26 mouse cellular contexts compared by ENCODE assay signal in genomic region chr2:90975181-90975835, GRCm38 (mm10). TPM values are rescaled to one million over a fixed set of nuclear protein-coding genes. Genes with fewer than 3 reads are reported as not detected.
DNase-seq lines count a peak whose midpoint lies in the region; ATAC-seq and TF ChIP-seq lines count a peak whose summit lies in the region.
"Had no signal": no experiment of that assay in that cellular context is flagged by ENCODE, and none has a peak within 500 bp of the region (broad histone marks: within the 10 kb centered on the region; RNA-seq: fewer than 3 reads in every experiment).

No protein-coding gene starts in this region.

- DNase-seq in cerebellum, adult 2 months = peak in 1 of 2 experiments; percentile 45
- DNase-seq in cerebellum, adult 8-10 months = no peak
- peak; percentile 29 to 75 for DNase-seq in layer of hippocampus, adult 18-20 months (ENCODE audit: low spot score in 2 of 2)
- no peak for DNase-seq in layer of hippocampus, postnatal 10 days (ENCODE audit: low spot score in 2 of 2)
- DNase-seq in left cerebral cortex, postnatal 25 days (ENCODE audit: low spot score in 2 of 2) = peak; percentile 34 to 80
- DNase-seq in left cerebral cortex, postnatal 4 days = no peak
- DNase-seq in testis, postnatal 10 days (ENCODE audit: low spot score) = no peak
- DNase-seq: adrenal gland, adult 8-10 months; cerebellum, adult 11 months; cerebellum, postnatal 10 days; gastrocnemius, postnatal 14 days; heart, postnatal 14 days; kidney, adult 18-20 months; kidney, postnatal 25 days; lung, postnatal 36 days; thymus, adult 2 months; thymus, postnatal 36 days had no signal

- no peak for TF ChIP-seq POLR2A in cerebellum, adult 2 months (IDR thresholded peaks at IDR 0.05; ENCODE audit: borderline replicate concordance, insufficient read depth, low read length)

- H3K4me1 ChIP-seq in cerebellum, adult 2 months (ENCODE audit: control insufficient read depth, insufficient read depth, low read length) = peaks cover 34% of the 10 kb centered on the region
- H3K4me1 ChIP-seq: embryonic facial prominence, embryonic 13.5 days; hindbrain, embryonic 10.5 days; kidney, embryonic 15.5 days; limb, embryonic 13.5 days; lung, embryonic 15.5 days; midbrain, embryonic 13.5 days; neural tube, embryonic 13.5 days had no signal

- H3K4me3 ChIP-seq in cerebellum, adult 2 months (replicated peaks; ENCODE audit: insufficient read depth, low read depth, low read length) = no peak overlapping the region
- H3K4me3 ChIP-seq: embryonic facial prominence, embryonic 13.5 days; hindbrain, embryonic 10.5 days; kidney, embryonic 15.5 days; limb, embryonic 13.5 days; lung, embryonic 15.5 days; midbrain, embryonic 13.5 days; neural tube, embryonic 13.5 days had no signal

- intact Hi-C loops in left cerebral cortex, postnatal 25 days (cut with DNase I) = no loop called here
- intact Hi-C loops in left cerebral cortex, postnatal 4 days (cut with DNase I) = no loop called here

- WGBS in cerebellum, adult 2 months = 38% methylated on average over 7 of the region's 7 CpGs

- H3K27me3 ChIP-seq in cerebellum, adult 2 months (ENCODE audit: control insufficient read depth, insufficient read depth, low read length) = no peaks in the 10 kb centered on the region
- H3K27me3 ChIP-seq: embryonic facial prominence, embryonic 13.5 days; kidney, embryonic 15.5 days; limb, embryonic 13.5 days; lung, embryonic 15.5 days; midbrain, embryonic 13.5 days; neural tube, embryonic 13.5 days had no signal

- H3K27ac ChIP-seq in cerebellum, adult 2 months (ENCODE audit: insufficient read depth, low read length) = peak overlapping the region; percentile 81; the same call in 1 of the 2 replicates
- H3K27ac ChIP-seq: embryonic facial prominence, embryonic 13.5 days; hindbrain, embryonic 10.5 days; kidney, embryonic 15.5 days; limb, embryonic 13.5 days; lung, embryonic 15.5 days; midbrain, embryonic 13.5 days; neural tube, embryonic 13.5 days had no signal

- ATAC-seq in activated CD4-positive, CD25-positive, alpha-beta regulatory T cell, adult 4 months = peak; percentile 40
- ATAC-seq: hindbrain, embryonic 16.5 days; midbrain, embryonic 13.5 days had no signal

- no peak for TF ChIP-seq CTCF in cerebellum, adult 2 months (IDR thresholded peaks at IDR 0.05; ENCODE audit: borderline replicate concordance, insufficient read depth, low read depth, low read length)

RNA-seq across cellular contexts. Expression of gene Celf1, which starts 35.1 kb away (rescaled TPM):
- polyA plus RNA-seq in cerebellum, adult 2 months (2012; rRNA removed) = 91.1 and 95.2 TPM in 2 replicates
- total RNA-seq in layer of hippocampus, adult 18-20 months (2021) = 100 to 1,000 TPM; 136 to 140 TPM
- 100 to 1,000 TPM; 109 to 116 TPM for total RNA-seq in layer of hippocampus, postnatal 10 days (2021)
- total RNA-seq in left cerebral cortex, postnatal 25 days (2021) = 100 to 1,000 TPM; 151 to 155 TPM
- 100 to 1,000 TPM; 133 to 142 TPM for total RNA-seq in left cerebral cortex, postnatal 4 days (2021)
- polyA plus RNA-seq in activated CD4-positive, CD25-positive, alpha-beta regulatory T cell, adult 4 months (2017; shearing (Covaris generic)) = 10 to 100 TPM; 44.5 to 53.3 TPM

Comparison
In these comparisons a context has a peak if more than half of its experiments do, and no peak if none do; other contexts are left out.
1. DNase-seq: peak in layer of hippocampus, adult 18-20 months (2 of 2) and left cerebral cortex, postnatal 25 days (2 of 2); none in cerebellum, adult 8-10 months (single experiment), layer of hippocampus, postnatal 10 days (0 of 2), left cerebral cortex, postnatal 4 days (single experiment) and testis, postnatal 10 days (single experiment).